Mouse (Mus musculus) megakaryocyte, adult 5-6 weeks (primary cell): ENCODE measurements around the gene Chaf1b. TPM values are rescaled to one million over a fixed set of nuclear protein-coding genes. Genes with fewer than 3 reads are reported as not detected.

Source experiments
- ATAC-seq: 2 replicates; pipeline ENCODE4 v1.8.0; 2016; ENCODE audit warnings: mild to moderate bottlenecking, inconsistent platforms; ENCODE audit not compliant: poor library complexity, severe bottlenecking
- total RNA-seq, 2 experiments: library from RNA; stranded (forward) in 1 of 2; stranded (reverse) in 1 of 2; fragments of 153-499, 151-499 nt in 1 of 2; fragments of 221-1000, 200-1000 nt in 1 of 2; gene quantifications; 2 replicates each; pipeline versions ENCODE4 v1.2.3 to v1.2.4; 2015 to 2017

The Chaf1b gene
- total RNA-seq, 2 experiments from 2014 or later = 25.9 to 30.4 TPM

- ATAC-seq = no peak
Measured at GRCm38 (mm10) chr16:93912808-93913207, 29.1 kb downstream of the Chaf1b start.

- peak; percentile 83 for ATAC-seq
Measured at GRCm38 (mm10) chr16:93913881-93914576, 30.3 kb downstream of the Chaf1b start.

GRCm38 (mm10) chr16:93915338-93915849 is 31.7 kb downstream of the Chaf1b start:
- no peak for ATAC-seq

DNA sequence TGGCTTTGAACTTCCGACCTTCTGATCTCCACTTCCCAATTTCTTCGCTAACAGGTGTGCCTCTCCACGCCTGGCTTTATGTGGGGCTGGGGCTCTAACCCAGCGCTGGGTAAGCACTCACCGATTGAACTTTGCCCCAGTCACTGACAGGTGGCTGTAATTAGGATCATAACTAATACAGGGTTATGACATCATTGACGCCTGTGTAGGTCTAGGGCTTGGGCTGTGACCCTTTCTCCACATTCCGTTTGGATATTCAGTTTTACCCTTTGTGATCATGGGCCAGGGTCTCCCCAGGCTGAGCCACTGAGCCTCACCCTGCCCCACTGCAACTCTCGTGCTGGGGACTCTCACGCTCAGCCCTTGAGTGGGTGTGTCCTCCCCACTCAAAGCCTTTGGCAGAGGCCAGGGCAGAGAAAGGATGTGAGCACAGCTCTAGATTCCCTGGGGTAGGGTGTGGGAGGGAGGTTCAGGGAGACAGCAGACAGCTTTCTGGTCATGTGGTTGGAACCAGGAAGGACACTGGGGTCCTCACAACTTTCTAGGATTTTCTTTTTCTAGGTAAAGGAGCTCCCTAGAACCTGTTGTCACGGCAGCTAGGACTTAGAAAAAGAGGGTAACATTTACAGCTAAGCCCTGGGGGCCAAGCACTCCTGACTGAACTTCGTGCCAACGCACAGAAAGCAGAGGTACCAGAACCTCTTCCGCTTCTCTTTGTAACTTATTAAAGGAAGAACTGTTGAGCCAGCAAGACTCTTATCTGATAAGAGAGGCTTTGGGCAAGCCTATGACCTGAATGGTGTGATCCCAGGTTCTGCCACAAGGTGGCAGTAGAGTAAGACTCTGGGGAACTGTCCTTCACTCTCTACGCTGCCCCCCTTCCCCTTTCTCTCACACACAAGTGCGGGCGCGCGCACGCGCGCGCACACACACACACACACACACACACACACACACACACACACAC is 34.3 kb downstream of the Chaf1b start:
- peak; percentile 75 for ATAC-seq

GRCm38 (mm10) chr16:93918679-93919060 is 35.0 kb downstream of the Chaf1b start:
- ATAC-seq = no peak

DNA sequence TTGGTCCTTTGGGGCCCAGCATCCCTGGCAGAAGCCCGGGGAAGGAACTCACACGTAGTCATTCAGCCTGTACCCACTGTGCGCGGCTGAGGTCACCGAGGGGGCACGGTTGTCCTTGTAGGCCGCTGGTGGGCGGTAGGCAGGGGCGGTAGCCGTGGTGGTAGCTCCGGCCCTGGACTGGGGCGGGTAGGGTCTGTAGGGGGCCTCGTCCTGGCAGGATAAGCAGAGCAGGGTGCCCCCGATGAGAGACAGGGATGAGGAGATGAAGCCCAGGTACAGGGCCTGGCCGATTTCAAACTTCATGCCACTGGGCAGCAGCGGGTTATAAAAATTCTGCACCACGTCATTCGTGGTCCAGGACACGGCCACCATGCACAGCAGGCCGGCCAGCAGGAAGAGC is 35.5 kb downstream of the Chaf1b start:
- no peak for ATAC-seq

DNA sequence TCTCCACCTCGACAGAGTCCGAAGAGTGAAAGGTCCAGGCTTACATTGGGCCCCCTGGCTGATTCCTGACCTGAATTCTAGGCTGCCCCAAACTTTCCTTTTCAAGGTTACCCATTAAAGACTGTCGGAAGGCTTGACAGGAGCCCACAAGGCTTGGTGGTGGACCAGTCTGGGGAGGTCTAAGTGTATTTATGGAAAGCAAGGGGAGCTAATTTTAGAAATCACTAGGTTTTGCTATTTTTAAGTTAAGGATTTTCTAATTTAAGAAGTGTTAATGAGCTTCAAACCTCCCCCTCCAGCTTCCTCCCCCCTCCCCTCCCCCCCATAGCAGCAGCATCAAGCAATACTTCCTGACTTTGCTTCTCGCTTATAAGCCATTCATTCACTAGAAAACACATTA is 37.0 kb downstream of the Chaf1b start:
- no peak for ATAC-seq

- ATAC-seq = no peak
Measured at GRCm38 (mm10) chr16:93922835-93923389, 39.2 kb downstream of the Chaf1b start.

DNA sequence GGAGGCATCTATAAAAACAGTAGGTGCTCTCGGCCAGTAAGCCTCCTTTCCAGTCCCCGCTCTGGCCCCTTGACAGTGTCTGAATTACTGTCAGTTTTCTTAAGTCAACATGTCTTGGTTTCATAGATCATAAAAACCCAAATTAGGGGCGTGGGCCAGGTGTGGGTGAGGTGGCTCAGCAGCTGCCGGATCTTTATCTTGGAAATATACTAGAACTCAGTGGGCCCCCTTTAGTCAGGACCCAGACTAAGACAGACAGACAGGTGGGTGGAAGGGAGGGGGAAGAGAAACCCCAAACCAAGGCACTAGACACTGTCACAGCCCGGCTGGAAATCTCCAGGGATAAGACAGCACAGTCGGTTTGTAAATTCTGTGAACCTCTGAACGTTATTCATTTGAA is 40.1 kb downstream of the Chaf1b start:
- no peak for ATAC-seq

GRCm38 (mm10) chr16:93925684-93926247 is 42.1 kb downstream of the Chaf1b start:
- no peak for ATAC-seq

DNA sequence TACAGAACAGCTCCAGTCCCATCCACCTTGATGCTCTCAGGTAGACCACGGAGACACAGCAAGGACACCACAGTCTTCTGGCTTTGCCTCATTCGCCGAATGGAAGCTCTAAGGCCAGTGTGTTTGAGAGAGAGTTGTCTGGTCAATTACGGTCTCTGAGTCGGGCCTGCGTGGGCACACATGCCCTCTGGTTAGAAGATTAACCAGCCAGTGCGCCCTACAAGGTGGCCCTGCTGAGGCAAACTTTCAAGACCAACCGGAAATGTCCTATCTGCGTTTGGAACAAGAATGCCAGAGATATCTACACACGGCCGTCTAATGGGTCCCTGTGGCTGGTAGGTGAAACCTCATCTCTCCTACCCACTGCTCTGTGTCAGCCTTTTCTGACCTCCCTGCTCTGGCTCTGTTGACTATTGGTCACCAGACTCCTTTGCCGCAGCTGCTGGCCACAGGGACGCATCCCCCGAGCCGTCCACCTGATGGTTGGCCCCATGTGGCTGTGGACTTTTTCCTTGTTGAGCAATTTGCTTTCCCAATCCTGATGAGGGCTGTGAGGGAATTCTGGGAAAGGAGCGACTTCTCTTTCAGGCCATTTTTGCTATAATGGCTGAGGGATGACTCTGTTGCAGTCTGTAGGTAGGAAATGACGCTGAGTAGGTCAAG is 45.8 kb downstream of the Chaf1b start:
- ATAC-seq = no peak

GRCm38 (mm10) chr16:93932185-93933168 is 48.8 kb downstream of the Chaf1b start:
- ATAC-seq = no peak

- ATAC-seq = no peak
Measured at GRCm38 (mm10) chr16:93934588-93934987, 50.9 kb downstream of the Chaf1b start.

DNA sequence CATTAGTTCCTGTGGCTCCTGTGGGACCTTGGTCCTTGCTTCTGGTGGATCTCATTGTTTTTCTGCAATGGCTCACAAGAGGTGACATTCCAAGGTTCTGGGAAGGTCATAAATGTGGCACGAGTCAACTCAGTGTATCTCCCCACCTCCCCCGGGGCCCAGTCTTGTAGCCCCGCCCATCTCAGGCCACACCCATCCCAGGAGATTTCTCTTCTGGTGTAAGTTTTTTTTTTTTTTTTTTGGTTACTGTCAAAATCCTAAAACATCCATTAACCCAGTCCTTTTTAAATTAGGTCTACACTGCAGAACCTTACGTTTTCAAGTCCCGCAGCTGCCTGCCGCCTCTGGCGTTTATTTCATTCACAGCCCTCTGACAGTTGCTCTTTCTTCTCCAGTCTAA is 51.3 kb downstream of the Chaf1b start:
- ATAC-seq = no peak

DNA sequence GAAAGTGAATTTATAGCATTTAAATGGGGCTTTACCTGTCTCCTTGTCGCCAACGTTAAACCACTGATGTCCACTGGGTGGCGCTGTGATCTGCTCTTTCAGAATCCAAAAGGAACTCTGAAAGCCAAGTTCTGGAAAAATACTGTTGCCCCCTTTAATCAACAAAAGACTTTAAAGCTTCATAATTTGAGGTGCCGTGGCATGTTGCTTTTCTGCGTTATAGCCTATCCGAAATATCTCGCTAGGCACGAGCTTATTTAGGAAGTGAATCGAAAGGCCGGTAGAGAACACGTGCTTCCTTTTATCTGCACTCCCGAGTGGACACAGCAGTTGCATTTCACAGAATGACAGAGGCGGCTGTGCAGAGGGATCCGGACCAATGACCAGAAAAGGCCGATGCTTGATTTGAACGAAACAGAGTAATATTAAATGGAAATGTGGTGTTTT is 54.7 kb downstream of the Chaf1b start:
- ATAC-seq = peak; percentile 80

- no peak for ATAC-seq
Measured at GRCm38 (mm10) chr16:93939961-93940360, 56.3 kb downstream of the Chaf1b start.

DNA sequence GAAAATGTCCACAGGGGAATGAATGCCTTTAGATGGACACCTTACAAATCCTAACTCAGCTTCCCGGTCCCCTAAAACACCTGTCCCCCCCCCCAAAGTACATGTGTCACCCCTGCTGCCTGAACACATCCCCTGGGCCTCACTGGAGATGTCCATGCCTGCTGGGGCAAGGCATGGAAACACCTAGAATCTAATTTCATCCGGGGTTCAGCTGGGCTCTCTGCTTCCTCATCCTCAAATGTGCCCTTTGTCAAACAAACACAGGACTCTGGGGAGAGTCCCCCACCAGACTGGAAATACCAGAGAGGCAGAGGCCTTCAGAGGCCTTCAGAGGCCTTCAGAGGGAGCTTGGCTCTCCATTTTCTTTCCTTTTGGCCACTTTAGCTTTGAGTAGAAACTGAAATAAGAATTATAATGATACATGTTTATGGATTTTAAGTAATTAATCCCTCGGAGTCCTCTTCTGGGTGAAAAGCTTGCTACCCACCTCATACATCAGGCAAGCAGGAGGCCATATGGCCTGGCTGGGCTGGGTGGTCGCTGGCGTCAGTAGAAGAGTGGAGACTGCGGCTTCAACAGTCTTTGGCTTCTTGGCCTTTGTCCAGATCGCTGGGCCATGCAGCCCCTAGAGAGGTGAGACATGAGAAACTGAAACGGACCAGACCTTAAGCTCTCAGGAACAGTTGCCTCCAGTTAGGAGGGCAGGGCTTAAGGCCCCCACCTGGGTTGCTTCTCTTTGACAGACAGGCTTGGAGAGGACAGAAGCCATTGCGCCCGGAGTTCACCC is 58.3 kb downstream of the Chaf1b start:
- ATAC-seq = no peak

DNA sequence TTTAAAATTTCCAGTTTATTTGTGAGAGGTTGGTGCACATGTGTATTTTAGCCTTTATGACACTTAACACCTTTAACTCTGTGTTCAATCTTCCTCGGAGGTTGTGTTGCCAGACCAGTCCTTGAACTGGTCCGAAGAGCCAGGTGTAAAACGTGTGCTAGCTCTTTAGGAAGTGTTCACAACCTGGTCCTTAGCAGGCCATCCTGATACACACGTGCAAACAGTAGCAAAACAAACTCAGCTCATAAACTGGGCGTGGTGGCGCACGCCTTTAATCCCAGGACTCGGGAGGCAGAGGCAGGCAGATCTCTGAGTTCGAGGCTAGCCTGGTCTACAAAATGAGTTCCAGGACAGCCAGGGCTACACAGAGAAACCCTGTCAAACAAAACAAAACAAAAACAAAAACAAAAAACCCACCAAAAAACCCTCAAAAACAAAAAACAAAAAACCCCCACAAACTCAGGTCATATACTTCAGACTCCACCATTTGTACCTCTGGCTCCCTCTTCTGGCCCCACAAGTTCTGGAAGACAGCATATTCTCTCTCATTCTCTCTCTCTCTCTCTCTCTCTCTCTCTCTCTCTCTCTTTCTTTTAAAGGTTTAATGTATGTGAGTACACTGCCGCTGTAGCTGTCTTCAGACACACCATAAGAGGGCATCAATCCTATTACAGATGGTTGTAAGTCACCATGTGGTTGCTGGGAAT is 59.2 kb downstream of the Chaf1b start:
- ATAC-seq = no peak
